Mouse (Mus musculus) MEL (cell line): ENCODE measurements around the gene Atp1a2. TPM values are rescaled to one million over a fixed set of nuclear protein-coding genes. Genes with fewer than 3 reads are reported as not detected.
A peak's percentile ranks its signal among the peaks of the same experiment; 100 is the strongest.

ENCODE experiments used
- DNase-seq: peaks from one replicate; pipeline ENCODE4 v3.0.0; 2011; ENCODE audit warnings: low read depth, low spot score
- H3K27ac ChIP-seq: 2 replicates; pipeline ENCODE4 v1.5.1; 2012; ENCODE audit warnings: low read depth, mild to moderate bottlenecking, control low read depth, low read length, moderate library complexity; ENCODE audit not compliant: control insufficient read depth
- H3K27me3 ChIP-seq, 2 experiments: fragments of 150-350 bp in 1 of 2; sonication (generic) in 1 of 2; 2 replicates each; pipeline ENCODE4 v1.6.1; 2012; ENCODE audit warnings: low read length in 2 of 2, mild to moderate bottlenecking in 2 of 2, improper control_type of control experiment in 1 of 2, moderate library complexity in 1 of 2; ENCODE audit not compliant: insufficient read depth in 2 of 2, control insufficient read depth in 1 of 2
- H3K36me3 ChIP-seq, 2 experiments: 2 replicates each; pipeline ENCODE4 v1.6.1; 2012 to 2014; ENCODE audit warnings: low read length in 2 of 2, improper control_type of control experiment in 1 of 2, inconsistent platforms in 1 of 2, mild to moderate bottlenecking in 1 of 2; ENCODE audit not compliant: insufficient read depth in 2 of 2, control insufficient read depth in 1 of 2
- H3K4me1 ChIP-seq, 2 experiments: fragments of 150-350 bp in 1 of 2; sonication (generic) in 1 of 2; 2 replicates each; pipeline ENCODE4 v1.6.1; 2012; ENCODE audit warnings: low read length in 2 of 2, improper control_type of control experiment in 1 of 2, mild to moderate bottlenecking in 1 of 2; ENCODE audit not compliant: insufficient read depth in 2 of 2, control insufficient read depth in 1 of 2
- H3K4me3 ChIP-seq, 2 experiments: fragments of 150-350 bp in 1 of 2; sonication (generic) in 1 of 2; 2 replicates each; pipeline ENCODE4 v1.5.1; 2012; ENCODE audit warnings: low read depth in 2 of 2, low read length in 2 of 2, mild to moderate bottlenecking in 2 of 2, moderate library complexity in 2 of 2, control low read depth in 1 of 2, improper control_type of control experiment in 1 of 2; ENCODE audit not compliant: control insufficient read depth in 1 of 2, insufficient read depth in 1 of 2
- H3K79me2 ChIP-seq: 2 replicates; pipeline ENCODE4 v1.6.1; 2012; ENCODE audit warnings: mild to moderate bottlenecking, low read length, moderate library complexity; ENCODE audit not compliant: control insufficient read depth, poor library complexity, insufficient read depth
- H3K9ac ChIP-seq: 2 replicates; pipeline ENCODE4 v1.6.1; 2012; ENCODE audit warnings: low read depth, mild to moderate bottlenecking, control low read depth, low read length, moderate library complexity; ENCODE audit not compliant: control insufficient read depth, poor library complexity, severe bottlenecking
- H3K9me3 ChIP-seq: fragments of 150-350 bp; sonication (generic); replicated peaks from 2 replicates; pipeline ENCODE4 v1.6.1; 2012; ENCODE audit warnings: mild to moderate bottlenecking, low read length, improper control_type of control experiment, moderate library complexity; ENCODE audit not compliant: insufficient read depth
- CTCF ChIP-seq, 3 experiments: IDR thresholded peaks in 2 of 3; conservative IDR thresholded peaks in 1 of 3; 2 replicates each; pipeline ENCODE4 v1.5.1; 2011 to 2012; ENCODE audit warnings: low read length in 3 of 3, low read depth in 2 of 3, mild to moderate bottlenecking in 2 of 3, improper control_type of control experiment in 1 of 3, inconsistent platforms in 1 of 3, mixed read lengths in 1 of 3, moderate library complexity in 1 of 3; ENCODE audit not compliant: control insufficient read depth in 1 of 3, insufficient read depth in 1 of 3, poor library complexity in 1 of 3, severe bottlenecking in 1 of 3
- ELF1 ChIP-seq: IDR thresholded peaks from 2 replicates; pipeline ENCODE4 v1.6.1; 2014; ENCODE audit warnings: low read depth, mild to moderate bottlenecking, inconsistent platforms, low read length, improper control_type of control experiment, moderate library complexity
- JUND ChIP-seq: IDR thresholded peaks from 2 replicates; pipeline ENCODE4 v1.6.1; 2011; ENCODE audit warnings: low read depth, mild to moderate bottlenecking, improper control_type of control experiment, low read length
- MAFK ChIP-seq: IDR thresholded peaks from 2 replicates; pipeline ENCODE4 v1.6.1; 2011; ENCODE audit warnings: low read depth, mild to moderate bottlenecking, low read length, improper control_type of control experiment, borderline replicate concordance
- MAZ ChIP-seq: IDR thresholded peaks from 2 replicates; pipeline ENCODE4 v1.6.1; 2012; ENCODE audit warnings: low read depth, mild to moderate bottlenecking, inconsistent platforms, low read length, improper control_type of control experiment
- MEF2A ChIP-seq: IDR thresholded peaks from 2 replicates; pipeline ENCODE4 v1.6.1; 2014; ENCODE audit warnings: low read depth, mild to moderate bottlenecking, inconsistent platforms, low read length, improper control_type of control experiment; ENCODE audit not compliant: poor library complexity, insufficient replicate concordance, severe bottlenecking; ENCODE audit errors: extremely low read depth
- MXI1 ChIP-seq: IDR thresholded peaks from 2 replicates; pipeline ENCODE4 v1.6.1; 2011; ENCODE audit warnings: mild to moderate bottlenecking, low read depth, low read length, improper control_type of control experiment
- MYB ChIP-seq: IDR thresholded peaks from 2 replicates; pipeline ENCODE4 v1.6.1; 2011; ENCODE audit warnings: mild to moderate bottlenecking, low read depth, low read length, improper control_type of control experiment
- MYC ChIP-seq: IDR thresholded peaks from 2 replicates; pipeline ENCODE4 v1.6.1; 2011; ENCODE audit warnings: low read depth, mild to moderate bottlenecking, low read length, improper control_type of control experiment, moderate library complexity
- NELFE ChIP-seq: IDR thresholded peaks from 2 replicates; pipeline ENCODE4 v1.6.1; 2011; ENCODE audit warnings: low read depth, low read length, improper control_type of control experiment
- NRF1 ChIP-seq: IDR thresholded peaks from 2 replicates; pipeline ENCODE4 v1.6.1; 2014; ENCODE audit warnings: low read depth, mild to moderate bottlenecking, inconsistent platforms, low read length, improper control_type of control experiment, moderate library complexity; ENCODE audit not compliant: poor library complexity, insufficient read depth, severe bottlenecking
- POLR2AphosphoS2 ChIP-seq: IDR thresholded peaks from 2 replicates; pipeline ENCODE4 v1.6.1; 2011; ENCODE audit warnings: low read length, improper control_type of control experiment
- RAD21 ChIP-seq: IDR thresholded peaks from 2 replicates; pipeline ENCODE4 v1.6.1; 2011; ENCODE audit warnings: mild to moderate bottlenecking, low read depth, low read length, improper control_type of control experiment
- SIN3A ChIP-seq: IDR thresholded peaks from 2 replicates; pipeline ENCODE4 v1.6.1; 2012; ENCODE audit warnings: low read length, improper control_type of control experiment, inconsistent platforms
- SMC3 ChIP-seq: IDR thresholded peaks from 2 replicates; pipeline ENCODE4 v1.6.1; 2011; ENCODE audit warnings: low read depth, low read length, improper control_type of control experiment
- TAL1 ChIP-seq: IDR thresholded peaks from 2 replicates; pipeline ENCODE4 v1.6.1; 2012; ENCODE audit warnings: mild to moderate bottlenecking, inconsistent platforms, low read length, moderate library complexity, mixed read lengths
- TBP ChIP-seq: IDR thresholded peaks from 2 replicates; pipeline ENCODE4 v1.8.0; 2011; ENCODE audit warnings: low read depth, low read length, improper control_type of control experiment
- UBTF ChIP-seq: IDR thresholded peaks from 2 replicates; pipeline ENCODE4 v1.6.1; 2012; ENCODE audit warnings: low read depth, mild to moderate bottlenecking, inconsistent platforms, low read length, improper control_type of control experiment, moderate library complexity, borderline replicate concordance; ENCODE audit not compliant: insufficient read depth
- USF2 ChIP-seq, 2 experiments: IDR thresholded peaks; 2 replicates each; pipeline ENCODE4 v1.6.1; 2011 to 2012; ENCODE audit warnings: improper control_type of control experiment in 2 of 2, low read length in 2 of 2, borderline replicate concordance in 1 of 2, inconsistent platforms in 1 of 2, low read depth in 1 of 2, mild to moderate bottlenecking in 1 of 2; ENCODE audit not compliant: insufficient read depth in 1 of 2
- ZC3H11A ChIP-seq: IDR thresholded peaks from 2 replicates; pipeline ENCODE4 v1.6.1; 2012; ENCODE audit warnings: low read depth, mild to moderate bottlenecking, inconsistent platforms, low read length, improper control_type of control experiment
- ZKSCAN1 ChIP-seq: IDR thresholded peaks from 2 replicates; pipeline ENCODE4 v1.6.1; 2012; ENCODE audit warnings: low read depth, mild to moderate bottlenecking, inconsistent platforms, low read length, improper control_type of control experiment, moderate library complexity
- polyA plus RNA-seq, 2 experiments: library from polyadenylated mRNA; stranded (reverse) in 1 of 2; unstranded in 1 of 2; fragments of >175 nt in 1 of 2; fragments of >200 nt in 1 of 2; gene quantifications; 2 replicates each; pipeline versions ENCODE4 v1.2.1 to v1.2.4; 2012; ENCODE audit warnings: low replicate concordance in 2 of 2, low read depth in 1 of 2; ENCODE audit not compliant: insufficient read length in 2 of 2, insufficient read depth in 1 of 2, missing spikeins in 1 of 2
- total RNA-seq: library from RNA; depleted of rRNA; stranded (reverse); fragments of 300-350 nt; gene quantifications from 2 replicates; pipeline ENCODE4 v1.2.3, GENCODE M21; 2012

Atp1a2 gene
- total and polyA plus RNA-seq, 3 experiments = 0.04 TPM; not detected in 2

- TF ChIP-seq CTCF (IDR thresholded peaks at IDR 0.05 in 2 of 3, conservative IDR thresholded peaks at IDR 0.05 in 1 of 3; ENCODE audit: control insufficient read depth in 1 of 3, insufficient read depth in 1 of 3, low read depth in 2 of 3, low read length in 3 of 3, poor library complexity in 1 of 3, severe bottlenecking in 1 of 3) (peak in 1 of 3 experiments; percentile 14; a peak in 1 of 6 replicates), RAD21 (no peak)
- H3K4me3 ChIP-seq = no peak overlapping the region
- H3K36me3 ChIP-seq = peaks cover 0 to 5% of the 10 kb centered on the region in 2 experiments; a peak in 1 of 4 replicates
These were observed 54.2 kb downstream of the Atp1a2 start for GRCm38 (mm10) chr1:172243547-172244205.

DNA sequence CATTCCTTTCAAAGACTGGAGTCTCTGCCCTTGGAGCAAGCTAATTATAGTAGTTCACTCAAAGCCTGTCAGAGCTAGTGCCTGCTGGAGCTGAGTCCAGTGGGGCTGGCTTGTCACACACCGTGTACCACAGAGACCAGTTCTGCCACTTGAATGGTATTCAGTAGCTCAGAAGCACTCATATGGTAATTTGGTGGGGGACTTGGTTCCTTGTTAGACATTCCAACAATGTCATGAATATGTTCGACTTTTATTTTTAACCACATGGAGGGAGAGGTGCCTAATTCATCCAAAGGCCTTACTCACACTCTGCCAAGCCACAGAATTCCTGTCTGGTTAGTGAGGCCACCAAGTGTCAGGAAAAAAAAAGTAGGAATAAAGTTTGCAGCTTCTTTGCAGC, 55.5 kb downstream of the Atp1a2 start:
- no peak overlapping the region for H3K4me3 ChIP-seq
- TF ChIP-seq SMC3 (no peak), MYC (no peak), MXI1 (no peak), MEF2A (no peak), NRF1 (no peak), UBTF (no peak), NELFE (no peak), ZC3H11A (no peak), TBP (no peak), POLR2AphosphoS2 (no peak), ZKSCAN1 (no peak), MAFK (no peak), USF2 (IDR thresholded peaks at IDR 0.05; ENCODE audit: borderline replicate concordance in 1 of 2, insufficient read depth in 1 of 2, low read depth in 1 of 2, low read length in 2 of 2) (no peak), TAL1 (no peak), ELF1 (no peak), SIN3A (no peak), JUND (no peak), MAZ (no peak), MYB (no peak)
- no peak overlapping the region for H3K9ac ChIP-seq
- no peak for DNase-seq
- peaks cover 0 to 5% of the 10 kb centered on the region in 2 experiments; a peak in 1 of 4 replicates for H3K36me3 ChIP-seq
- peaks cover 5 to 13% of the 10 kb centered on the region in 2 experiments; a peak in 3 of 4 replicates for H3K27me3 ChIP-seq
- H3K27ac ChIP-seq = no peak overlapping the region
- H3K4me1 ChIP-seq = peaks cover 3 to 10% of the 10 kb centered on the region in 2 experiments; a peak in 1 of 4 replicates
- no peaks in the 10 kb centered on the region for H3K9me3 ChIP-seq
- no peaks in the 10 kb centered on the region for H3K79me2 ChIP-seq

More at GRCm38 (mm10) chr1:172243547-172244205, 54.2 kb downstream of the Atp1a2 start:
- no peak overlapping the region for H3K9ac ChIP-seq
- H3K27ac ChIP-seq = no peak overlapping the region
- H3K9me3 ChIP-seq = no peaks in the 10 kb centered on the region
- peaks cover 3 to 14% of the 10 kb centered on the region in 2 experiments; a peak in 3 of 4 replicates for H3K27me3 ChIP-seq
- DNase-seq = no peak
- peaks cover 3 to 10% of the 10 kb centered on the region in 2 experiments; a peak in 1 of 4 replicates for H3K4me1 ChIP-seq
- H3K79me2 ChIP-seq = no peaks in the 10 kb centered on the region
